Mouse (Mus musculus): ENCODE measurements around the gene Dgkz.
A peak's percentile ranks its signal among the peaks of the same experiment; 100 is the strongest.

Dgkz gene

GRCm38 (mm10) chr2:91975581-91976541 lies at the start of gene Dgkz:
Gene Dgkz, minus strand, starts transcription at chr2:91975864.
- DNase-seq (ENCODE audit: low spot score in 2 of 2) = no peak

GRCm38 (mm10) chr2:92025202-92025601 lies 49.5 kb upstream of the Dgkz start:
- no peak for DNase-seq (ENCODE audit: low spot score in 2 of 2)

- peak in 1 of 2 experiments; percentile 16 for DNase-seq (ENCODE audit: low spot score in 2 of 2)
These were observed 48.6 kb upstream of the Dgkz start, which contains the start of gene Creb3l1 for GRCm38 (mm10) chr2:92024274-92024672. Gene Creb3l1, minus strand, starts transcription at chr2:92024502.

DNA sequence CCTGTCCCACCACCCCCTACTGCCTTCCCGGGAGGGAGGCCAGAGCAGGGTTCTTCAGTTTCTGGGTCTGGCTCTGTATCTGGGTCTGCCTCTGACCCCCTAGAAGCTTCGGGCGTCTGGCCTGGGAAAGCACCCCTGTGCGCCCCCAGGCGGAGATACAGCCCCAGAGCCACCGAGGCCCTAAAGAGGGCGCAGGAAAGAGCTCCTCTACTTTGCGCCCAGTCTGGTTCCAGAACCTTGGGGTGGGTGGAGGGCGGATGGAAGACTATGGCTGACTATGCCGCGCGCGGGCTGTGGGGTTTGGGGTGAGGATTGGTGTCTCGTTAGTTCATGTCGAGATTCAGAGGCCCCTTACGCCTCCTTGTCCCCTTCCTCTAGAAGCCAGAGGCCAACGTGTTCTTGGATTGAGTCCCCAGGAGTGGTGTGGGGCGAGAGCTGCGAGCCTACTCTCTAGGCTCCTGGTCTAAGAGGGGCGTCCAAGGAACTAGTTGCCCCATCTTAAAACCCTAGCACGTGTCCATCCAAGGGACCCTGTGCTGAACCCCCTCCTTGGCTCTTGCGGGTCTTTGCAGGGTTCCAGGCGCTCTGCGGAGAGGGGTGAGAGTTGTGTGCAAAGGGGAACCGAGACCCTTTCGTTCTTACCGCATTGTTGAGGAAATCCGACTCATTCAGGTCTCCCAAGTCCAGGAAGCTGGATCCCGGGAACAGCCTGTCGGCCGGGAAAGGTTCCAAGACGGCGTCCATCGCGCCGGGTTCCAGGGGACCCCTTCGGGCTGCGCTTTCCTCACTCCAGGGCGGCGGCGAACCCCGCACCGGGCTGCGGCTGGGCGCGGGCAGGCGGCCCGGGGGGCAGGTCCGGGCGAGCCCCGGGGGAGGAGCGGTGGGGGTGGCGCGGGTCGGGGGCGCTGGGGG lies 48.0 kb upstream of the Dgkz start:
- no peak for DNase-seq (ENCODE audit: low spot score in 2 of 2)

DNA sequence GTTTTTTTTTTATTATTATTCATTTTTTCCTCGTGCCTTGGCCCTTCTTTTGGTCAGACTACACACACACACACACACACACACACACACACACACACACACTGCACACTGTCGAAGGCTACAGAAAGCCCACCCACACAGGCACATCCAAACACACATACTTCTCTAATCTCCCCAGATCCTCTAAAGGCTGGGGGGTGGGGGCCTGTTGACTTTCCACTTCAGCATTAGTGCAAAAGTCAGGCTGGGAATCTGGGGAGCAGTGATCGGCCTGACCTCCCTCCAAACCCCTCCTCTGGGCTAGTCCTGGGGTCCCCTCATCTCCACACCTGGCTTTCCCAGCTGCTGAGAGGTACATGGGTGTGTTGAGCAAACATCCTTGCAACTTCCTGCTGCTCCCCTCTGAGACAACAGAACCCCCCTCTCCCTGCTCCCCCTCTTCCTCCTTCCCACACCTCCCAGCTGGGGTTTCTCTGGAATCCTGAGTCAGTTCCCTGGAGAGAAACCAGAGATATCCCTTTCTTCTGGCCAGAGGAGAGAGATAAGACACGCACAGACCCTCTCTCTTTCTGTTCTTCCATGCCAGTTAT lies 45.1 kb upstream of the Dgkz start:
- no peak for DNase-seq (ENCODE audit: low spot score in 2 of 2)

DNA sequence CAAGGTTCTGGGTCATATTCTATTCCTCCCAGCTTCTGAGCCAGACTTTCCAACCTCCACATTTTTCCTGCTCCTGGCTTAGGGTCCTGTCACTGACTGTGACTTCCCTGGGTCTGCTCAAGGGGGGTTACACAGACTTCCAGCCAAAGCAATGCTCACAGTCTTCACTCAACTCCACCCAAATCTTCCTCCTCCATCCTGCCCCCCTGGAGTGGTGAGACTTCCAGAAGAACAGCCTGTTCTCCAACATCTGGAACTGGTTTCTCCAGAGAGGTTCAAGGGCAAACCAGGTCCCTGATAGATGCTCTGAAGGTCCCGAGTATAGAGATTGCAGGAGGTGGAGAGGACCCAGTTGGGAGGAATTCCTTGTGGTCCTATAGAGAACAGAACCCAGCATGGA lies 41.8 kb upstream of the Dgkz start:
- DNase-seq (ENCODE audit: low spot score in 2 of 2) = no peak

DNA sequence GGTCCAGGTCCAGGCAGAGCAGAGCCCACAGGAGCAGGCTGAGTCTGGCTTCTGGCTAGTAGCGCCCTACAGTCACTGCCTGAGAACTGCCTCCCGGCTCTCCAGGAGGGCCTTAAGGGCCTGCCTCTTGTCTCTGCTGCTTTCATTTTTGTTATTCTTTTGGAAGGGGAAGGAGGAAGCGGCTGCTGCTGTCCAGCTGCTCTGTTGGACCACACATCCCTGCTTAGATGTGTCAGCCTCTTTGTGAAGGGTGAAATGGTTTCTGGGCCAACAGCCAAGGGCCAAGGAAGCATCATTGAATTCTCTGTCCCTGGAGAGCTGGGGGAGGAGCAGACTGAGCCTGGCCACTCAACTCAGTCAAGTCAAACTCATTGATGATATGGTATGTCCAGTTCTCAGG lies 41.3 kb upstream of the Dgkz start:
- no peak for DNase-seq (ENCODE audit: low spot score in 2 of 2)

DNA sequence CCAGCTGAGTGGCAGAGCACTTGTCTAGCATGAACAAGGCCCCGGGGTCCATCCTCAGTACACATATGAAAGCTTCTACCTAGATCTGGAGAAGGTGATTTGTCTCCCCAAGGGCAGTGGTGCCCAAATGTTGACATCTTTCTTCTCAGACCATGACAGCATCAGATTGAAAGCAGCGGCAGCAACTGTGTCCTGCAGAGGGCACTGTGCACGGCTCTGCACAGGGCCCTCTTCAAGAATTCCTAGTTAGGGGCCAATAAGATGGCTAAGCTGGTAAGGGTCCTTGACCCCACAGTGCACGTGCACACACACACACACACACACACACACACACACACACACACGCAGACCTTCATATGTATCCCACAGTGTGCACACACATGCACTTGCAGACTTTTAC lies 39.2 kb upstream of the Dgkz start:
- DNase-seq (ENCODE audit: low spot score in 2 of 2) = no peak

GRCm38 (mm10) chr2:92014248-92014647 lies 38.6 kb upstream of the Dgkz start:
- DNase-seq (ENCODE audit: low spot score in 2 of 2) = no peak

- DNase-seq (ENCODE audit: low spot score in 2 of 2) = no peak
These were observed 37.2 kb upstream of the Dgkz start for GRCm38 (mm10) chr2:92012768-92013445.

- no peak for DNase-seq (ENCODE audit: low spot score in 2 of 2)
These were observed 36.0 kb upstream of the Dgkz start for GRCm38 (mm10) chr2:92011424-92012353.

- no peak for DNase-seq (ENCODE audit: low spot score in 2 of 2)
These were observed 33.1 kb upstream of the Dgkz start for GRCm38 (mm10) chr2:92008623-92009404.

DNA sequence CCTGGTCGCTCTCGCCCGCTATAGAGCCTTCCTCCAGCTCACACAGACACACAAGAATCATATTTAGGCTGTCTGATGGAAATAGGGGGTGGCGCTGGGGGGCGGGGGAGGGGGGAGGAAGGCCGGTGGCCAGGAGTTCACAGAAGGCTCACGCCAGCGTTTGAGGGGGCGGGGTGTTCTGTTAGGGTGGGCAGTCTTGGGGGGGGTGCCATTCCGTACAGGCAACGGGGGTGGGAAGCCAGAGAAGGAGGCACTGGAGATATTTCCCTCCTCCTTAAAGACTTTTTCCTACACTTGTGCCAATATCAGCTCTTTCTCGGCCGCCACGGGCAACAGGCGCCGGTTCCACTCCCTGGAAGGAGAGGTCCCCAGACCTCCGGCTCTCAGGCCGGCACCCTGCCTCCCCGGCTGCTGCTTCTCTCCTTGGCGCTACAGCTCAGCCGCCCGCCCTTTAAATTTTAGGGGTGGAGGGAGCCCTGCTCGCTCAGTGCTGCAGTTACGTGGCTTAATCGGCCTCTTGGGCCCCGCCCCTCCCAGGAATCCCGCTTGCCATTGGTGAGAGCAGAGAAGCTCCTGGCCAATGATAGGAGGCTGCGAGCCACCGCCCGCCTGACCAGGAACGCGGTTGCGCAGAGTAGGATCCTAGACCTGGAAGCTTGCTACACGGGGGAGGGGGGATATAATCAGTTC lies 32.4 kb upstream of the Dgkz start:
- peak; percentile 89 to 90 for DNase-seq (ENCODE audit: low spot score in 2 of 2)

GRCm38 (mm10) chr2:92006983-92007921 lies 31.6 kb upstream of the Dgkz start:
- no peak for DNase-seq (ENCODE audit: low spot score in 2 of 2)

DNA sequence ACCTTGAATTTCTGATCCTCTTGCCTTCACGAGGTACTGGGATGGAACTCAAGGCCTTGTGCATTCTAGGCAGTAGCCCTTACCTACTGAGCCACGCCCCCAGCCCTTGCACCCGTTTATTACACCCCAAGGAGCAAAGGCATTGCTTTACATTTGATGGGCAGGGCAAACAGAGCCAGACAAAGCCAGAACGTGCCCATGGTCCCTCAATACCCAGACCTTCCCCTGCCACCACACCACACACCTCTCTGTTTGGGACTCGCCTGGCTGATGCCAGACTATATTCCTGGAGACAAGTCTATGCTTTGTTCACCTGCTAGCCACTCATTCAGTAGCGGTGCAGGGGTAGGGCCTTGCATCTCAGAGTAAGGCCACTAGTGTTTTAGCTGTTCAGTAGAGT lies 30.8 kb upstream of the Dgkz start:
- DNase-seq (ENCODE audit: low spot score in 2 of 2) = no peak

GRCm38 (mm10) chr2:92004617-92005016 lies 29.0 kb upstream of the Dgkz start:
- DNase-seq (ENCODE audit: low spot score in 2 of 2) = no peak

- DNase-seq (ENCODE audit: low spot score in 2 of 2) = no peak
These were observed 22.4 kb upstream of the Dgkz start for GRCm38 (mm10) chr2:91997905-91998608.

Measured in natural killer cell, adult 2 months (primary cell).